In genomic region chr16:44002086-44002485, GRCm38 (mm10) we compare ENCODE assay signal across 12 mouse cellular contexts. TPM values are rescaled to one million over a fixed set of nuclear protein-coding genes. Genes with fewer than 3 reads are reported as not detected.
A peak's percentile ranks its signal among the peaks of the same experiment; 100 is the strongest.
DNase-seq lines count a peak whose midpoint lies in the region; TF ChIP-seq lines count a peak whose summit lies in the region.
"Had no signal": no experiment of that assay in that cellular context is flagged by ENCODE, and none has a peak within 500 bp of the region (broad histone marks: within the 10 kb centered on the region; RNA-seq: fewer than 3 reads in every experiment).

No protein-coding gene starts in this region.

- no peak for TF ChIP-seq POLR2A in testis, adult 2 months (IDR thresholded peaks at IDR 0.05; ENCODE audit: control insufficient read depth, low read depth, low read length)

- H3K36me3 ChIP-seq in testis, adult 2 months (ENCODE audit: control insufficient read depth, insufficient read depth, low read length), result peaks cover 1% of the 10 kb centered on the region; the same call in 1 of the 2 replicates
- H3K36me3 ChIP-seq: limb, embryonic 12.5 days; midbrain, embryonic 12.5 days had no signal

- H3K27ac ChIP-seq in testis, adult 2 months (ENCODE audit: control insufficient read depth, insufficient read depth, low read depth, low read length), result no peak overlapping the region
- H3K27ac ChIP-seq: heart, embryonic 13.5 days; limb, embryonic 12.5 days; midbrain, embryonic 12.5 days had no signal

- peak; percentile 13 for DNase-seq in heart, postnatal 4 days
- DNase-seq in heart, adult 9 months (ENCODE audit: low spot score in 2 of 2), result no peak
- no peak for DNase-seq in testis, postnatal 10 days (ENCODE audit: low spot score)
- peak; percentile 15 for DNase-seq in induced T-regulatory cell, adult 2 months (ENCODE audit: low read depth)
- no peak for DNase-seq in thymus, postnatal 14 days
- DNase-seq in gastrocnemius, postnatal 10 days, result no peak
- DNase-seq in left cerebral cortex, adult 18-20 months (ENCODE audit: low spot score in 2 of 2), result no peak
- DNase-seq: embryo, embryonic 11 days had no signal

- no peaks in the 10 kb centered on the region for H3K27me3 ChIP-seq in testis, adult 2 months (ENCODE audit: control insufficient read depth, insufficient read depth, low read length)
- H3K27me3 ChIP-seq: heart, embryonic 13.5 days; limb, embryonic 12.5 days; midbrain, embryonic 12.5 days had no signal

- peak; percentile 14; the same call in 1 of the 2 replicates for TF ChIP-seq CTCF in testis, adult 2 months (IDR thresholded peaks at IDR 0.05; ENCODE audit: control insufficient read depth, insufficient read depth, insufficient replicate concordance, low read depth, low read length)

- no peak overlapping the region for H3K4me3 ChIP-seq in testis, adult 2 months (ENCODE audit: control insufficient read depth, low read depth, low read length)
- H3K4me3 ChIP-seq: heart, embryonic 13.5 days; limb, embryonic 12.5 days; midbrain, embryonic 12.5 days had no signal

- no peaks in the 10 kb centered on the region for H3K4me1 ChIP-seq in testis, adult 2 months (ENCODE audit: control insufficient read depth, insufficient read depth, low read length)
- H3K4me1 ChIP-seq: heart, embryonic 13.5 days; limb, embryonic 12.5 days; midbrain, embryonic 12.5 days had no signal

RNA-seq across cellular contexts. Expression of gene Zdhhc23, which starts 22.5 kb away (rescaled TPM):
- 1 to 10 TPM; 1.8 to 2.2 TPM for total RNA-seq in heart, postnatal 4 days (2021)
- polyA plus RNA-seq in testis, adult 2 months (2012; rRNA removed), result 1.0 and 1.3 TPM in 2 replicates
- under 1 TPM; 0.41 to 0.59 TPM for total RNA-seq in gastrocnemius, postnatal 10 days (2021)
- 10 to 100 TPM; 25.4 to 26.6 TPM for total RNA-seq in left cerebral cortex, adult 18-20 months (2021)

Comparison
In these comparisons a context has a peak if more than half of its experiments do, and no peak if none do; other contexts are left out.
1. DNase-seq: peak in heart, postnatal 4 days (single experiment) and induced T-regulatory cell, adult 2 months (single experiment); none in heart, adult 9 months (0 of 2), testis, postnatal 10 days (single experiment), thymus, postnatal 14 days (single experiment), gastrocnemius, postnatal 10 days (single experiment) and left cerebral cortex, adult 18-20 months (0 of 2).
2. RNA of gene Zdhhc23, which starts 22.5 kb away (total RNA-seq): 25.4 to 26.6 TPM in left cerebral cortex, adult 18-20 months; 1.8 to 2.2 TPM in heart, postnatal 4 days and 0.41 to 0.59 TPM in gastrocnemius, postnatal 10 days; every median in the first group is over 4 times any median in the second.